Mouse (Mus musculus) stomach, embryonic 14.5 days (tissue): ENCODE measurements around the gene Olfr819. TPM values are rescaled to one million over a fixed set of nuclear protein-coding genes. Genes with fewer than 3 reads are reported as not detected.

Experiments used
- ATAC-seq: fragments of 200-750 bp; cut with Nextera tagmentation; 2 replicates; pipeline ENCODE4 v1.8.0; 2017; ENCODE audit warnings: low read depth, moderate TSS enrichment; ENCODE audit not compliant: insufficient number of reproducible peaks, insufficient read depth, low FRiP score
- H3K27ac ChIP-seq: fragments of 300-500 bp; sonication (generic); 2 replicates; pipeline ENCODE4 v1.5.1; 2014; ENCODE audit warnings: mild to moderate bottlenecking, low read length, moderate library complexity, mixed read lengths
- H3K27me3 ChIP-seq: fragments of 300-500 bp; sonication (generic); 2 replicates; pipeline ENCODE4 v1.6.1; 2014; ENCODE audit warnings: low read length, control low read depth, mixed read lengths; ENCODE audit not compliant: control insufficient read depth, insufficient read depth
- H3K36me3 ChIP-seq: fragments of 300-500 bp; sonication (generic); 2 replicates; pipeline ENCODE4 v1.6.1; 2014; ENCODE audit warnings: mild to moderate bottlenecking, control low read depth, low read length, moderate library complexity, mixed read lengths; ENCODE audit not compliant: control insufficient read depth, insufficient read depth
- H3K4me1 ChIP-seq: fragments of 300-500 bp; sonication (generic); 2 replicates; pipeline ENCODE4 v1.6.1; 2014; ENCODE audit warnings: low read length, control low read depth, mixed read lengths; ENCODE audit not compliant: control insufficient read depth, insufficient read depth
- H3K4me2 ChIP-seq: fragments of 300-500 bp; sonication (generic); replicated peaks from 2 replicates; pipeline ENCODE4 v1.6.1; 2014; ENCODE audit warnings: low read depth, low read length, control low read depth
- H3K4me3 ChIP-seq: fragments of 300-500 bp; sonication (generic); 2 replicates; pipeline ENCODE4 v1.5.1; 2014; ENCODE audit warnings: low read depth, low read length, control low read depth
- H3K9ac ChIP-seq: fragments of 300-500 bp; sonication (generic); replicated peaks from 2 replicates; pipeline ENCODE4 v1.6.1; 2014; ENCODE audit warnings: low read depth, mild to moderate bottlenecking, control low read depth, low read length, moderate library complexity, mixed read lengths
- H3K9me3 ChIP-seq: fragments of 300-500 bp; sonication (generic); 2 replicates; pipeline ENCODE4 v1.6.1; 2016; ENCODE audit warnings: low read depth, low read length, control low read depth; ENCODE audit not compliant: control insufficient read depth
- WGBS: fragments of 180-500 bp; shearing (Covaris S2); extraction: QIAGEN DNeasy Blood & Tissue Kit; methylation state at CpG from one replicate; pipeline ENCODE4 v1.1.7; 2014; 5-methylcytosine and 5-hydroxymethylcytosine counted together
- polyA plus RNA-seq: library from polyadenylated mRNA; unstranded; fragments of >200 nt; fragmentation: Nextera tagmentation; extraction: Ambion mirVana; gene quantifications from 2 replicates; pipeline ENCODE4 v1.2.1, GENCODE M21; 2014

The Olfr819 gene
- polyA plus RNA-seq, 1 experiment from 2014 or later = not detected

- no peak within 1 kb of the TSS for H3K27ac ChIP-seq
- no peaks in the 10 kb centered on the region for H3K4me1 ChIP-seq
- H3K9ac ChIP-seq = no peak within 1 kb of the TSS
- no peak within 1 kb of the TSS for H3K4me2 ChIP-seq
- H3K9me3 ChIP-seq = no peaks in the 10 kb centered on the region
- no peak within 1 kb of the TSS for H3K4me3 ChIP-seq
- WGBS = 91% methylated on average over 2 of the region's 2 CpGs
- no peaks in the 10 kb centered on the region for H3K36me3 ChIP-seq
- H3K27me3 ChIP-seq = no peaks in the 10 kb centered on the region
- ATAC-seq = no peak
Measured at GRCm38 (mm10) chr10:129949000-129949399, 18.1 kb downstream of the Olfr819 start, which contains the start of gene Olfr818. Olfr818 (minus strand) TSS chr10:129949100.

- Histone ChIP-seq H3K9ac (no peak within 1 kb of the TSS), H3K36me3 (no peaks in the 10 kb centered on the region), H3K27me3 (no peaks in the 10 kb centered on the region), H3K4me1 (no peaks in the 10 kb centered on the region), H3K4me3 (no peak within 1 kb of the TSS), H3K4me2 (no peak within 1 kb of the TSS), H3K27ac (no peak within 1 kb of the TSS), H3K9me3 (no peaks in the 10 kb centered on the region)
- 73% methylated on average over 1 of the region's 1 CpGs for WGBS
- no peak for ATAC-seq
Measured at GRCm38 (mm10) chr10:129915497-129915896, 51.6 kb downstream of the Olfr819 start, which contains the start of gene Olfr816. Olfr816 (minus strand) TSS chr10:129915597.

Other genes starting within 250 kb of the Olfr819 start
- not detected in 2 replicates for gene Olfr805, start 237.9 kb downstream of the Olfr819 start, polyA plus RNA-seq
- not detected in 2 replicates for gene Olfr806, start 225.3 kb downstream of the Olfr819 start, polyA plus RNA-seq
- not detected in 2 replicates for gene Olfr807, start 209.5 kb downstream of the Olfr819 start, polyA plus RNA-seq
- not detected in 2 replicates for gene Olfr808, start 201.8 kb downstream of the Olfr819 start, polyA plus RNA-seq
- gene Olfr809, start 192.6 kb downstream of the Olfr819 start, polyA plus RNA-seq = not detected in 2 replicates
- not detected in 2 replicates for gene Olfr810, start 172.3 kb downstream of the Olfr819 start, polyA plus RNA-seq
- gene Olfr811, start 162.9 kb downstream of the Olfr819 start, polyA plus RNA-seq = not detected in 2 replicates
- not detected in 2 replicates for gene Olfr812, start 121.2 kb downstream of the Olfr819 start, polyA plus RNA-seq
- gene Olfr813, start 111.9 kb downstream of the Olfr819 start, polyA plus RNA-seq = not detected in 2 replicates
- gene Olfr814, start 87.4 kb downstream of the Olfr819 start, polyA plus RNA-seq = not detected in 2 replicates
- not detected in 2 replicates for gene Olfr815, start 61.4 kb downstream of the Olfr819 start, polyA plus RNA-seq
- gene Olfr816, start 51.7 kb downstream of the Olfr819 start, polyA plus RNA-seq = not detected in 2 replicates
- not detected in 2 replicates for gene Olfr818, start 18.2 kb downstream of the Olfr819 start, polyA plus RNA-seq
- gene Olfr247, start 8.9 kb upstream of the Olfr819 start, polyA plus RNA-seq = not detected in 2 replicates
- gene Gm10310, start 17.8 kb upstream of the Olfr819 start, polyA plus RNA-seq = not detected in 2 replicates
- not detected in 2 replicates for gene Olfr820, start 45.4 kb upstream of the Olfr819 start, polyA plus RNA-seq
- not detected in 2 replicates for gene Olfr821, start 63.1 kb upstream of the Olfr819 start, polyA plus RNA-seq
- gene Olfr822, start 103.9 kb upstream of the Olfr819 start, polyA plus RNA-seq = not detected in 2 replicates
- not detected in 2 replicates for gene Olfr823, start 148.1 kb upstream of the Olfr819 start, polyA plus RNA-seq
- not detected in 2 replicates for gene Olfr824, start 162.7 kb upstream of the Olfr819 start, polyA plus RNA-seq
- gene Olfr825, start 199.5 kb upstream of the Olfr819 start, polyA plus RNA-seq = not detected in 2 replicates
- not detected in 2 replicates for gene Olfr826, start 216.9 kb upstream of the Olfr819 start, polyA plus RNA-seq
- not detected in 2 replicates for gene Olfr827, start 247.1 kb upstream of the Olfr819 start, polyA plus RNA-seq